In genomic region chr1:88459655-88460054, GRCm38 (mm10) we compare ENCODE assay signal across 36 mouse cellular contexts. TPM values are rescaled to one million over a fixed set of nuclear protein-coding genes. Genes with fewer than 3 reads are reported as not detected.
"Had no signal": no experiment of that assay in that cellular context is flagged by ENCODE, and none has a peak within 500 bp of the region (broad histone marks: within the 10 kb centered on the region; RNA-seq: fewer than 3 reads in every experiment).

No protein-coding gene starts in this region.

- H3K4me2 ChIP-seq: heart, embryonic 11.5 days; heart, embryonic 13.5 days; heart, embryonic 15.5 days; hindbrain, embryonic 13.5 days; hindbrain, embryonic 15.5 days; limb, embryonic 12.5 days; liver, embryonic 11.5 days; liver, embryonic 13.5 days had no signal

- H3K4me1 ChIP-seq: hindbrain, embryonic 15.5 days; liver, embryonic 13.5 days had no signal

- ATAC-seq: hindbrain, postnatal 0 days; intestine, postnatal 0 days had no signal

- H3K27me3 ChIP-seq: heart, embryonic 13.5 days; heart, embryonic 15.5 days; hindbrain, embryonic 13.5 days; hindbrain, embryonic 15.5 days; limb, embryonic 12.5 days; liver, embryonic 13.5 days had no signal

- H3K9ac ChIP-seq: heart, embryonic 13.5 days; heart, embryonic 15.5 days; hindbrain, embryonic 13.5 days; hindbrain, embryonic 15.5 days; limb, embryonic 12.5 days; liver, embryonic 13.5 days had no signal

- H3K9me3 ChIP-seq: heart, embryonic 13.5 days; heart, embryonic 15.5 days; hindbrain, embryonic 13.5 days; hindbrain, embryonic 15.5 days; limb, embryonic 10.5 days; liver, embryonic 13.5 days had no signal

- H3K4me3 ChIP-seq: heart, embryonic 13.5 days; heart, embryonic 15.5 days; hindbrain, embryonic 13.5 days; hindbrain, embryonic 15.5 days; layer of hippocampus, adult 2 months; left cerebral cortex, adult 2 months; limb, embryonic 10.5 days; limb, embryonic 12.5 days; liver, embryonic 13.5 days had no signal

- DNase-seq: gastrocnemius, postnatal 14 days; gastrocnemius, postnatal 36 days; heart, adult 18-20 months; heart, postnatal 14 days; heart, postnatal 36 days; kidney, adult 18-20 months; kidney, adult 8-10 months; kidney, postnatal 10 days; kidney, postnatal 25 days; kidney, postnatal 4 days; liver; liver, embryonic 13.5 days had no signal

- H3K27ac ChIP-seq: heart, embryonic 13.5 days; heart, embryonic 15.5 days; hindbrain, embryonic 13.5 days; hindbrain, embryonic 15.5 days; hindbrain, postnatal 0 days; layer of hippocampus, adult 2 months; left cerebral cortex, adult 2 months; limb, embryonic 10.5 days; limb, embryonic 12.5 days; liver, embryonic 13.5 days had no signal

- H3K36me3 ChIP-seq: heart, embryonic 13.5 days; heart, embryonic 15.5 days; hindbrain, embryonic 13.5 days; hindbrain, embryonic 15.5 days; limb, embryonic 10.5 days; limb, embryonic 12.5 days; liver, embryonic 13.5 days had no signal

RNA-seq across cellular contexts. Expression of gene Glrp1, which starts 50.2 kb away (rescaled TPM):
- total RNA-seq: gastrocnemius, adult 18-20 months; gastrocnemius, adult 8-10 months; gastrocnemius, postnatal 14 days; gastrocnemius, postnatal 36 days; heart, postnatal 14 days; heart, postnatal 36 days; hindbrain, postnatal 0 days; layer of hippocampus, adult 2 months; layer of hippocampus, postnatal 10 days; layer of hippocampus, postnatal 25 days; left cerebral cortex, adult 2 months; left cerebral cortex, postnatal 14 days; left cerebral cortex, postnatal 36 days had no signal
- polyA plus RNA-seq: hindbrain, embryonic 11.5 days; hindbrain, embryonic 13.5 days; hindbrain, embryonic 15.5 days; hindbrain, postnatal 0 days; intestine, embryonic 14.5 days; intestine, postnatal 0 days; kidney, embryonic 16.5 days; limb, embryonic 10.5 days; limb, embryonic 12.5 days; limb, embryonic 14.5 days had no signal

RNA-seq across cellular contexts. Expression of gene Spp2, which starts 52.9 kb away (rescaled TPM):
- total RNA-seq: gastrocnemius, adult 18-20 months; gastrocnemius, adult 8-10 months; gastrocnemius, postnatal 14 days; gastrocnemius, postnatal 36 days; heart, adult 18-20 months; heart, postnatal 14 days; heart, postnatal 36 days; hematopoietic stem cell, adult 5-6 weeks; hindbrain, postnatal 0 days; layer of hippocampus, adult 2 months; left cerebral cortex, adult 2 months; left cerebral cortex, postnatal 14 days; left cerebral cortex, postnatal 36 days had no signal
- polyA plus RNA-seq: gonadal fat pad, adult 2 months; hindbrain, embryonic 11.5 days; hindbrain, embryonic 13.5 days; limb, embryonic 10.5 days; limb, embryonic 12.5 days had no signal
